Mouse (Mus musculus) spleen, postnatal 36 days (tissue): ENCODE data around the gene Eml3.
"Not testable (repeated sequence)": the region's sequence is repeated elsewhere in the genome, so short reads cannot be mapped to it uniquely, and the experiment has no call there.

Source experiments
- DNase-seq, 2 experiments: peaks; one replicate each; pipeline ENCODE4 v3.0.0; 2022; ENCODE audit warnings: low spot score in 2 of 2, mixed read lengths in 1 of 2

Gene Eml3

GRCm38 (mm10) chr19:8929224-8930088, at the start of gene Eml3, which contains the start of gene Rom1:
TSS of gene Eml3 (plus strand) at chr19:8929552.
TSS of gene Rom1 (minus strand) at chr19:8929356.
- peak; percentile 90 to 94 for DNase-seq

- DNase-seq, result peak; percentile 89 to 91
Measured at GRCm38 (mm10) chr19:8880311-8881033, 48.9 kb upstream of the Eml3 start, which contains the start of gene Uqcc3. TSS of gene Uqcc3 (minus strand) at chr19:8880923.

GRCm38 (mm10) chr19:8881034-8881392, 48.3 kb upstream of the Eml3 start:
- no peak for DNase-seq

- no peak for DNase-seq
Measured at GRCm38 (mm10) chr19:8883616-8884015, 45.7 kb upstream of the Eml3 start, which contains the start of the genes Lbhd1 and Gm49403. TSS of gene Lbhd1 (plus strand) at chr19:8883732. TSS of gene Gm49403 (plus strand) at chr19:8883930.

- no peak for DNase-seq
Measured at GRCm38 (mm10) chr19:8886916-8887584, 42.3 kb upstream of the Eml3 start.

- no peak for DNase-seq
Measured at GRCm38 (mm10) chr19:8887585-8888463, 41.5 kb upstream of the Eml3 start.

- DNase-seq, result peak; percentile 94 to 97
Measured at GRCm38 (mm10) chr19:8888511-8889385, 40.6 kb upstream of the Eml3 start, which contains the start of the genes 1810009A15Rik and Gm49416. TSS of gene 1810009A15Rik (plus strand) at chr19:8888853. TSS of gene Gm49416 (plus strand) at chr19:8888926.

GRCm38 (mm10) chr19:8892829-8893766, 36.3 kb upstream of the Eml3 start, which contains the start of gene Ints5:
TSS of gene Ints5 (plus strand) at chr19:8893005.
- peak; percentile 78 to 85 for DNase-seq

- DNase-seq, result no peak
Measured at GRCm38 (mm10) chr19:8895397-8895960, 33.9 kb upstream of the Eml3 start.

GRCm38 (mm10) chr19:8896231-8896630, 33.1 kb upstream of the Eml3 start:
- DNase-seq, result not testable (repeated sequence)

- not testable (repeated sequence) for DNase-seq
Measured at GRCm38 (mm10) chr19:8897211-8897864, 32.0 kb upstream of the Eml3 start.

GRCm38 (mm10) chr19:8897865-8898495, 31.4 kb upstream of the Eml3 start, which contains the start of gene Ganab:
TSS of gene Ganab (plus strand) at chr19:8898071.
- DNase-seq, result peak; percentile 96 to 98

GRCm38 (mm10) chr19:8898576-8898975, 30.8 kb upstream of the Eml3 start:
- DNase-seq, result no peak

- DNase-seq, result no peak
Measured at GRCm38 (mm10) chr19:8899079-8899478, 30.3 kb upstream of the Eml3 start.

- no peak for DNase-seq
Measured at GRCm38 (mm10) chr19:8903412-8903811, 25.9 kb upstream of the Eml3 start.

GRCm38 (mm10) chr19:8908531-8908930, 20.8 kb upstream of the Eml3 start:
- no peak for DNase-seq

- no peak for DNase-seq
Measured at GRCm38 (mm10) chr19:8911810-8912209, 17.5 kb upstream of the Eml3 start.
